16 mouse cellular contexts compared by ENCODE assay signal in the genomic region with DNA sequence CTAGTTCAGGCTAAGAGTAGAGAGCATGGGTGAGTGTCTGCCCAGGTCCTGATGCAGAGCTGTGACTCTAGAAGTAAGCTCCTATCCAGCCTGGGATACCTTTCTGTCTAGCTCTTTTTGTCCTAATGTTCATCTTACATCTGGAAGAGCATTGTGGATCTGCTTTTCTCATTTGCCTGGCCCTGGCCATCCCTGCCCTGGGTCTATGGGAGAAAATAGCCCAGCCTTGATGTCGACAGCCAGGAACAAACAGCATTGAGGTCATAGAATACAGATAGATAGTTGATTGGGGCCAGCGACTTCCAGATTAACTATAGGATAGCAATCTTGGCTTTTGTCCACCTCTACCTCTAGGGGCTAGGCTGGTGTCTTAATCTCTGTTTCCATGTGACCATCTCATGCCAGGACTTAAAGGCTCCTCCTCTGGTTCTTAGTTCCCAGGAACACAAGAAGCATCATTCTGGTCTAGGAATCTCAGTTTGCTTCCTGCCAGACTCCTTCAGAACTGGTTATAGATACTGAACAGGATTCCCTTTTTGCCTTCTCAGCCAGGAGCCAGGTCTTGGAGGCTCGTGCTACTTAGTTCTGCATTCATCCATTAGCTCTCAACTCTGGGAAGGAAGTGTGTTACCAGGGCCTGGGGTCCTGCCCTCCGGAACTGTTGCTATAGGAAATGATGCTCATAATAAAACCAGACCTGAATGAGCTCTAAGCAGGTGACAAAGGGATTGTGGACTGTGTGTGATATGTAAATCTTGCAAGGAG.
DNase-seq lines count a peak whose midpoint lies in the region; ATAC-seq and TF ChIP-seq lines count a peak whose summit lies in the region.
"Had no signal": no experiment of that assay in that cellular context is flagged by ENCODE, and none has a peak within 500 bp of the region (broad histone marks: within the 10 kb centered on the region; RNA-seq: fewer than 3 reads in every experiment).

No protein-coding gene starts in this region.

- no peak for TF ChIP-seq CTCF in heart, postnatal 0 days (IDR thresholded peaks at IDR 0.05; ENCODE audit: low read depth)
- no peak for TF ChIP-seq CTCF in lung, embryonic 14.5 days (IDR thresholded peaks at IDR 0.05; ENCODE audit: low read depth)

- H3K36me3 ChIP-seq in heart, postnatal 0 days (replicated peaks; ENCODE audit: control insufficient read depth, insufficient read depth, low read length): no peaks in the 10 kb centered on the region
- H3K36me3 ChIP-seq in lung, embryonic 14.5 days (ENCODE audit: insufficient read depth): no peaks in the 10 kb centered on the region
- H3K36me3 ChIP-seq in macrophage (ENCODE audit: inconsistent target): no peaks in the 10 kb centered on the region
- H3K36me3 ChIP-seq: midbrain, embryonic 12.5 days had no signal

- peaks cover 49% of the 10 kb centered on the region for H3K4me1 ChIP-seq in heart, postnatal 0 days (ENCODE audit: control insufficient read depth, insufficient read depth)
- peaks cover 32% of the 10 kb centered on the region for H3K4me1 ChIP-seq in lung, embryonic 14.5 days (ENCODE audit: insufficient read depth)
- H3K4me1 ChIP-seq in brown adipose tissue, adult 24 weeks (ENCODE audit: control insufficient read depth, insufficient read depth, insufficient read length, low read length): peaks cover 66% of the 10 kb centered on the region

- H3K9ac ChIP-seq in heart, postnatal 0 days (replicated peaks; ENCODE audit: low read depth, low read length): no peak overlapping the region
- no peak overlapping the region for H3K9ac ChIP-seq in lung, embryonic 14.5 days
- H3K9ac ChIP-seq: forebrain, postnatal 0 days; midbrain, embryonic 12.5 days had no signal

- no peak for ATAC-seq in heart, postnatal 0 days (ENCODE audit: insufficient read depth, low read depth)
- ATAC-seq in lung, embryonic 14.5 days (ENCODE audit: insufficient read depth): no peak
- ATAC-seq in cerebellum, adult (ENCODE audit: insufficient number of reproducible peaks, low FRiP score, low TSS enrichment): no peak
- ATAC-seq: forebrain, postnatal 0 days had no signal

- no peak overlapping the region for H3K4me2 ChIP-seq in heart, postnatal 0 days (ENCODE audit: low read depth, low read length)
- no peak overlapping the region for H3K4me2 ChIP-seq in lung, embryonic 14.5 days
- H3K4me2 ChIP-seq: midbrain, embryonic 12.5 days had no signal

- WGBS in heart, postnatal 0 days: 44% methylated on average over 4 of the region's 4 CpGs
- WGBS in lung, embryonic 14.5 days: 63% methylated on average over 4 of the region's 4 CpGs
- 55% methylated on average over 4 of the region's 4 CpGs for WGBS in macrophage (ENCODE audit: missing documents)

- TF ChIP-seq EP300 in heart, postnatal 0 days (IDR thresholded peaks at IDR 0.05; ENCODE audit: low read depth): no peak

- H3K27ac ChIP-seq in heart, postnatal 0 days (ENCODE audit: low read depth): peak overlapping the region; percentile 79
- H3K27ac ChIP-seq in lung, embryonic 14.5 days (ENCODE audit: low read depth): 0 out of 2 replicates have a peak overlapping the region, but pooled peaks have one; percentile 69
- H3K27ac ChIP-seq in brown adipose tissue, adult 24 weeks (replicated peaks; ENCODE audit: low read depth, low read length): peak overlapping the region; percentile 100
- H3K27ac ChIP-seq in macrophage: peak overlapping the region; percentile 98
- H3K27ac ChIP-seq: midbrain, embryonic 12.5 days had no signal

- H3K79me2 ChIP-seq in macrophage (ENCODE audit: inconsistent target): peaks cover 86% of the 10 kb centered on the region

- no peaks in the 10 kb centered on the region for H3K27me3 ChIP-seq in heart, postnatal 0 days (ENCODE audit: control insufficient read depth, insufficient read depth, low read length)
- no peaks in the 10 kb centered on the region for H3K27me3 ChIP-seq in lung, embryonic 14.5 days (ENCODE audit: insufficient read depth, low read length)
- H3K27me3 ChIP-seq: midbrain, embryonic 12.5 days had no signal

- DNase-seq in heart, postnatal 0 days (ENCODE audit: low spot score): no peak
- no peak for DNase-seq in heart, adult 8-10 months (ENCODE audit: low spot score)
- DNase-seq in lung, embryonic 14.5 days: no peak
- DNase-seq in lung, postnatal 36 days: no peak
- no peak for DNase-seq in natural killer cell, adult 2 months (ENCODE audit: low spot score in 2 of 2)
- DNase-seq: cerebellum, adult 9-10 months; embryo, embryonic 11 days; forebrain, postnatal 0 days; gastrocnemius, postnatal 25 days; kidney, postnatal 10 days; layer of hippocampus, postnatal 36 days; right cerebral cortex, postnatal 25 days had no signal

- no peaks in the 10 kb centered on the region for H3K9me3 ChIP-seq in heart, postnatal 0 days (replicated peaks; ENCODE audit: control insufficient read depth, low read length)
- no peaks in the 10 kb centered on the region for H3K9me3 ChIP-seq in lung, embryonic 14.5 days (ENCODE audit: low read depth, low read length)
- H3K9me3 ChIP-seq: midbrain, embryonic 12.5 days had no signal

- H3K4me3 ChIP-seq in heart, postnatal 0 days (ENCODE audit: low read depth, low read length): no peak overlapping the region
- H3K4me3 ChIP-seq in lung, embryonic 14.5 days (ENCODE audit: low read depth, low read length): no peak overlapping the region
- no peak overlapping the region for H3K4me3 ChIP-seq in brown adipose tissue, adult 24 weeks (ENCODE audit: insufficient read depth, low read depth, low read length)
- H3K4me3 ChIP-seq in macrophage (ENCODE audit: inconsistent target): no peak overlapping the region
- H3K4me3 ChIP-seq: midbrain, embryonic 12.5 days had no signal
